Mouse (Mus musculus) kidney, postnatal 0 days (tissue): Measurements from ENCODE around the gene Olfr648. TPM values are rescaled to one million over a fixed set of nuclear protein-coding genes. Genes with fewer than 3 reads are reported as not detected.

ENCODE experiments used
- ATAC-seq: fragments of 200-750 bp; cut with Nextera tagmentation; replicated peaks from 2 replicates; pipeline ENCODE4 v1.8.0; 2017; ENCODE audit warnings: low read depth, moderate number of reproducible peaks, moderate TSS enrichment, moderate library complexity; ENCODE audit not compliant: low FRiP score
- DNase-seq: peaks from one replicate; pipeline ENCODE4 v3.0.0-alpha.2; 2016; ENCODE audit warnings: low spot score
- H3K27ac ChIP-seq: fragments of 300-500 bp; sonication (generic); 2 replicates; pipeline ENCODE4 v1.5.1; 2014; ENCODE audit warnings: mild to moderate bottlenecking
- H3K27me3 ChIP-seq: fragments of 300-500 bp; sonication (generic); 2 replicates; pipeline ENCODE4 v1.6.1; 2014; ENCODE audit warnings: low read length, mixed read lengths; ENCODE audit not compliant: insufficient read depth
- H3K36me3 ChIP-seq: fragments of 300-500 bp; sonication (generic); 2 replicates; pipeline ENCODE4 v1.6.1; 2014; ENCODE audit warnings: low read length, mixed read lengths; ENCODE audit not compliant: insufficient read depth
- H3K4me1 ChIP-seq: fragments of 300-500 bp; sonication (generic); replicated peaks from 2 replicates; pipeline ENCODE4 v1.6.1; 2014; ENCODE audit warnings: antibody characterized with exemption, low read length, mixed read lengths; ENCODE audit not compliant: insufficient read depth
- H3K4me2 ChIP-seq: fragments of 300-500 bp; sonication (generic); 2 replicates; pipeline ENCODE4 v1.6.1; 2014; ENCODE audit warnings: mild to moderate bottlenecking, low read length, moderate library complexity, mixed read lengths
- H3K4me3 ChIP-seq: fragments of 300-500 bp; sonication (generic); replicated peaks from 2 replicates; pipeline ENCODE4 v1.5.1; 2014; ENCODE audit warnings: low read depth, low read length
- H3K9ac ChIP-seq: fragments of 300-500 bp; sonication (generic); 2 replicates; pipeline ENCODE4 v1.6.1; 2014; ENCODE audit warnings: low read depth, low read length
- H3K9me3 ChIP-seq: fragments of 300-500 bp; sonication (generic); replicated peaks from 2 replicates; pipeline ENCODE4 v1.6.1; 2016; ENCODE audit warnings: low read length, inconsistent platforms, mixed read lengths
- CTCF ChIP-seq: IDR thresholded peaks from 2 replicates; pipeline ENCODE4 v1.5.1; 2016; ENCODE audit warnings: antibody characterized with exemption, low read depth, mild to moderate bottlenecking, moderate library complexity
- WGBS: fragments of 180-500 bp; shearing (Covaris S2); extraction: QIAGEN DNeasy Blood & Tissue Kit; methylation state at CpG from one replicate; pipeline ENCODE4 v1.1.7; 2014; 5-methylcytosine and 5-hydroxymethylcytosine counted together
- polyA plus RNA-seq: library from polyadenylated mRNA; unstranded; fragments of >200 nt; fragmentation: Nextera tagmentation; extraction: Ambion mirVana; gene quantifications from 2 replicates; pipeline ENCODE4 v1.2.1, GENCODE M21; 2015

The Olfr648 gene
- polyA plus RNA-seq, 1 experiment from 2014 or later: 0.05 TPM

GRCm38 (mm10) chr7:104199822-104200221 lies 16.6 kb upstream of the Olfr648 start:
- Histone ChIP-seq H3K4me3 (no peak overlapping the region), H3K27ac (no peak overlapping the region), H3K4me2 (no peak overlapping the region), H3K36me3 (no peaks in the 10 kb centered on the region), H3K4me1 (no peaks in the 10 kb centered on the region), H3K9ac (no peak overlapping the region), H3K27me3 (no peaks in the 10 kb centered on the region), H3K9me3 (no peaks in the 10 kb centered on the region)
- 2% methylated on average over 5 of the region's 5 CpGs for WGBS
- TF ChIP-seq CTCF: peak; percentile 96
- DNase-seq (peak; percentile 75), ATAC-seq (peak; percentile 76)

GRCm38 (mm10) chr7:104195885-104196284 lies 12.7 kb upstream of the Olfr648 start, which contains the start of gene Olfr649:
Gene Olfr649, minus strand, starts transcription at chr7:104195985.
- no peaks in the 10 kb centered on the region for H3K27me3 ChIP-seq
- 87% methylated on average over 6 of the region's 6 CpGs for WGBS

GRCm38 (mm10) chr7:104191275-104191674 lies 8.1 kb upstream of the Olfr648 start:
- no peaks in the 10 kb centered on the region for H3K27me3 ChIP-seq
- no peaks in the 10 kb centered on the region for H3K36me3 ChIP-seq
- no peak for TF ChIP-seq CTCF
- H3K4me1 ChIP-seq: no peaks in the 10 kb centered on the region
- DNase-seq (no peak), ATAC-seq (no peak)
- no peak overlapping the region for H3K4me3 ChIP-seq
- WGBS: 65% methylated on average over 9 of the region's 9 CpGs
- no peak overlapping the region for H3K9ac ChIP-seq
- no peak overlapping the region for H3K4me2 ChIP-seq
- no peaks in the 10 kb centered on the region for H3K9me3 ChIP-seq
- H3K27ac ChIP-seq: no peak overlapping the region

More at GRCm38 (mm10) chr7:104195885-104196284, 12.7 kb upstream of the Olfr648 start, which contains the start of gene Olfr649:
- Histone ChIP-seq H3K4me3 (no peak within 1 kb of the TSS), H3K9ac (no peak within 1 kb of the TSS), H3K36me3 (no peaks in the 10 kb centered on the region), H3K9me3 (no peaks in the 10 kb centered on the region), H3K4me1 (no peaks in the 10 kb centered on the region), H3K27ac (no peak within 1 kb of the TSS), H3K4me2 (no peak within 1 kb of the TSS)
- ATAC-seq (no peak), DNase-seq (no peak)
- no peak for TF ChIP-seq CTCF

- no peak for TF ChIP-seq CTCF
- 93% methylated on average over 1 of the region's 1 CpGs for WGBS
Observed at GRCm38 (mm10) chr7:104179074-104179473, 4.1 kb downstream of the Olfr648 start.

GRCm38 (mm10) chr7:104178422-104179054 lies 4.7 kb downstream of the Olfr648 start:
- DNase-seq (no peak), ATAC-seq (no peak)
- no peak overlapping the region for H3K9ac ChIP-seq
- 74% methylated on average over 5 of the region's 5 CpGs for WGBS
- no peak for TF ChIP-seq CTCF
- no peaks in the 10 kb centered on the region for H3K9me3 ChIP-seq
- H3K4me1 ChIP-seq: no peaks in the 10 kb centered on the region
- no peaks in the 10 kb centered on the region for H3K36me3 ChIP-seq
- H3K4me3 ChIP-seq: no peak overlapping the region
- no peak overlapping the region for H3K27ac ChIP-seq
- no peak overlapping the region for H3K4me2 ChIP-seq
- no peaks in the 10 kb centered on the region for H3K27me3 ChIP-seq

More at GRCm38 (mm10) chr7:104179074-104179473, 4.1 kb downstream of the Olfr648 start:
- Histone ChIP-seq H3K36me3 (no peaks in the 10 kb centered on the region), H3K4me1 (no peaks in the 10 kb centered on the region), H3K9me3 (no peaks in the 10 kb centered on the region), H3K27ac (no peak overlapping the region), H3K4me2 (no peak overlapping the region), H3K4me3 (no peak overlapping the region), H3K9ac (no peak overlapping the region), H3K27me3 (no peaks in the 10 kb centered on the region)
- ATAC-seq: no peak
- DNase-seq: no peak

- no peak for ATAC-seq
- H3K4me3 ChIP-seq: no peak overlapping the region
- H3K27ac ChIP-seq: no peak overlapping the region
- H3K27me3 ChIP-seq: no peaks in the 10 kb centered on the region
- no peak for TF ChIP-seq CTCF
- DNase-seq: no peak
- H3K9me3 ChIP-seq: no peaks in the 10 kb centered on the region
- no peaks in the 10 kb centered on the region for H3K36me3 ChIP-seq
- H3K4me1 ChIP-seq: no peaks in the 10 kb centered on the region
- H3K9ac ChIP-seq: no peak overlapping the region
- no peak overlapping the region for H3K4me2 ChIP-seq
- 71% methylated on average over 1 of the region's 1 CpGs for WGBS
Observed at GRCm38 (mm10) chr7:104175085-104175484, 8.1 kb downstream of the Olfr648 start.
